Mouse (Mus musculus) lung, embryonic 14.5 days (tissue): ENCODE measurements around the gene Csde1. TPM values are rescaled to one million over a fixed set of nuclear protein-coding genes. Genes with fewer than 3 reads are reported as not detected.

Experiments
- ATAC-seq: fragments of 200-750 bp; cut with Nextera tagmentation; 2 replicates; pipeline ENCODE4 v1.8.0; 2017; ENCODE audit warnings: mild to moderate bottlenecking, moderate TSS enrichment, moderate library complexity; ENCODE audit not compliant: insufficient read depth
- DNase-seq: peaks from one replicate; pipeline ENCODE4 v3.0.0-alpha.2; 2015
- H3K27ac ChIP-seq: fragments of 300-500 bp; sonication (generic); 2 replicates; pipeline ENCODE4 v1.5.1; 2014; ENCODE audit warnings: low read depth, mild to moderate bottlenecking, moderate library complexity
- H3K27me3 ChIP-seq: fragments of 300-500 bp; sonication (generic); 2 replicates; pipeline ENCODE4 v1.6.1; 2014; ENCODE audit warnings: low read length, control low read depth; ENCODE audit not compliant: insufficient read depth
- H3K36me3 ChIP-seq: fragments of 300-500 bp; sonication (generic); 2 replicates; pipeline ENCODE4 v1.6.1; 2014; ENCODE audit warnings: control low read depth; ENCODE audit not compliant: insufficient read depth
- H3K4me1 ChIP-seq: fragments of 300-500 bp; sonication (generic); 2 replicates; pipeline ENCODE4 v1.6.1; 2014; ENCODE audit warnings: antibody characterized with exemption, control low read depth; ENCODE audit not compliant: insufficient read depth
- H3K4me2 ChIP-seq: fragments of 300-500 bp; sonication (generic); 2 replicates; pipeline ENCODE4 v1.6.1; 2014; ENCODE audit warnings: mild to moderate bottlenecking
- H3K4me3 ChIP-seq: fragments of 300-500 bp; sonication (generic); 2 replicates; pipeline ENCODE4 v1.5.1; 2014; ENCODE audit warnings: low read depth, low read length
- H3K9ac ChIP-seq: fragments of 300-500 bp; sonication (generic); 2 replicates; pipeline ENCODE4 v1.6.1; 2014
- H3K9me3 ChIP-seq: fragments of 300-500 bp; sonication (generic); 2 replicates; pipeline ENCODE4 v1.6.1; 2016; ENCODE audit warnings: low read depth, low read length, control low read depth
- CTCF ChIP-seq: IDR thresholded peaks from 2 replicates; pipeline ENCODE4 v1.5.1; 2016; ENCODE audit warnings: antibody characterized with exemption, low read depth
- WGBS: fragments of 180-500 bp; shearing (Covaris S2); extraction: QIAGEN DNeasy Blood & Tissue Kit; methylation state at CpG from one replicate; pipeline ENCODE4 v1.1.7; 2014; 5-methylcytosine and 5-hydroxymethylcytosine counted together
- polyA plus RNA-seq: library from polyadenylated mRNA; unstranded; fragments of >200 nt; fragmentation: Nextera tagmentation; extraction: Ambion mirVana; gene quantifications from 2 replicates; pipeline ENCODE4 v1.2.1, GENCODE M21; 2014

Csde1 gene
- polyA plus RNA-seq, 1 experiment from 2014 or later = 439 TPM

DNA sequence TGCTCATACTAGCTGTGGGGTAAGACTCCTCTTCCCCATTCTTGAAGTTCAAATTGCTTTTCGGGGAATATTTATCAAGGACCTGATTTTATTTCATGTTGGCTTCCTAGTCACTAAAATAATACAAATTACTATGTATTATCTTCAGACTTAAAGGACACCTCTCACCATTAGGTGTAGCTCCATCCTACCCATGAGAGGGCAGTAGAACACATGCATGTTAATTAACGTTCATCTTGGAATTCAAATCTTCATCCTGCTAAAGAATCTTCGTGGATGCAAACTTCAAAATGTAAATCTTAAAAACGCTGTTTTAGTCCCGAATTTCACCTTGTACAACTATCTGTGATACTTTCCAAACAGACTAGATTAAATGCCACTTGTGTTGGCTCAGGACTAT lies 81.0 kb downstream of the Csde1 start:
- WGBS = 58% methylated on average over 5 of the region's 5 CpGs
- no peaks in the 10 kb centered on the region for H3K36me3 ChIP-seq
- no peak overlapping the region for H3K4me2 ChIP-seq

DNA sequence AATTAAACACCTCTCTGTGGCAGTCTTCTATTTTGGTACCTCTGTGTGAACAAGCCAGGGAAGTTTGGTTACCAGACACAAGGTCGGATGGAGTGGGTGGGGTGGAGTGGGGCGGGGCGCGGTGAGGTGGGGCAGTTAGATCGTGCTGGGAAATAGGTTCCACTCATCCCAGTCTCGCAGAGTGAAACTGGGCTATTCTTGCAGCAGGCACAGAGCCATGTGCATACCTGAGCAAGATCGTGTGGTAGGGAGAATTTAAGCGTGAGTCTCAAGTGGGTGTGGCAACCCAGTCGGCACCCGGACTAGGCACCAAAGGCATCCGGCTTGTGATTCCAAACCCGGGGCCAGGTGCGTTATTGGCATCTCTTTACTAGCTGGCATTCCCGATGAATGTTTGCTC lies 81.7 kb downstream of the Csde1 start:
- no peak for DNase-seq
- no peak for TF ChIP-seq CTCF
- H3K9ac ChIP-seq = peak overlapping the region; percentile 77
- H3K4me3 ChIP-seq = peak overlapping the region; percentile 74
- no peaks in the 10 kb centered on the region for H3K27me3 ChIP-seq
- H3K4me1 ChIP-seq = no peaks in the 10 kb centered on the region; the same call in 1 of the 2 replicates
- under 1% methylated on average over 14 of the region's 14 CpGs for WGBS
- no peaks in the 10 kb centered on the region for H3K36me3 ChIP-seq
- peak overlapping the region; percentile 76 for H3K4me2 ChIP-seq
- H3K27ac ChIP-seq = no peak overlapping the region
- ATAC-seq = peak; percentile 18
- no peaks in the 10 kb centered on the region for H3K9me3 ChIP-seq

More for the DNA sequence above, 81.0 kb downstream of the Csde1 start:
- DNase-seq = no peak
- no peaks in the 10 kb centered on the region for H3K9me3 ChIP-seq
- H3K27ac ChIP-seq = no peak overlapping the region
- H3K27me3 ChIP-seq = no peaks in the 10 kb centered on the region
- ATAC-seq = no peak
- H3K9ac ChIP-seq = no peak overlapping the region
- H3K4me3 ChIP-seq = no peak overlapping the region
- TF ChIP-seq CTCF = no peak
- no peaks in the 10 kb centered on the region; the same call in 1 of the 2 replicates for H3K4me1 ChIP-seq

DNA sequence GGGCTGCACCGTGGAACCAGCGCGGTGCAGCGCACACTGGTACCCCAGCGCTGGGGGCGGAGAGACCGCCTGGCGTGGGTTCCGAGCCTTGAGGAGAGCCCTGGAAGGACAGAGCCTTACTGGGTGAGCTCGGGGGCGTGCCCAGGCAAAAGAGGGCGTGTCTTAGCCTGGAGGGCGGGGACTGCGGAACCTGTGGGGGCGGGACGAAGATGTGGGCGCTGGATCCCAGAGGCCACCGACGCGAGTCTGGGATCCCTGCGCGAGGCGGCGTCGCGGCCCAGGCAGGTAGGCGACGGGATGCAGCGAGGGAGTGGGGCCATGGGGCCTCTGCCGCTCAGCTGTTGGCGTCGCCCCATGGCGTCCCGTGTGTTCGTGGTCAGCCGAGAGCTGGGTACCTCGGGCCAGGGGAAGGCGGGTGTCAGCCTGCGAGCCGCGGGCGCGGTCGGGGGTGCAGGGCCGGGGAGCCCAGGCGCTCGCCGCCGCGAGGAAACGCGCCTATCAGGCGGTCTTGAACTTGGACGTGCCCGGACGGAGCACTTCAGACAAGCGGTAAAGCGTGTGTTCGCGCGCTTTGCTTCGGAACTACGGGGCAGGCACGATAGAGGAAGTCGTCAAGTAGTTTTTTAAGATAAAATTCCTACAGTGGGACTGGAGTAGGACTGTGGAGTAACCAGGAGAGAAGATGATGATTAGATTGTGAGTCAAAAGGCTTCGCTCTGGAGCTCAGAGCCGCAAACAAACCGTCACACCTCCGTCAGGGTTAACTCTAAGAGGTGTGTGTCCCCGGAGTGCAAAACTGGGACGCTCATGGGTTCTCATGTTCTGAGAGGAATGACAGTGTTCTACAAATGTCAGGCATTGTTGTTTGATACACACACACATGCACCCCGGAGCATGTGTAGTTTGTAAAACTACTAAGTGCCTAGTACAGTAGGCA lies 82.5 kb downstream of the Csde1 start, which contains the start of gene Dennd2c:
Gene Dennd2c, plus strand, starts transcription at position 151 of the 937 bp plus-strand sequence.
- no peaks in the 10 kb centered on the region; the same call in 1 of the 2 replicates for H3K4me1 ChIP-seq
- H3K36me3 ChIP-seq = no peaks in the 10 kb centered on the region
- H3K27me3 ChIP-seq = no peaks in the 10 kb centered on the region
- no peak for TF ChIP-seq CTCF
- WGBS = 1% methylated on average over 72 of the region's 72 CpGs
- H3K9me3 ChIP-seq = no peaks in the 10 kb centered on the region
- peak; percentile 99 for ATAC-seq
- peak within 1 kb of the TSS; percentile 76 for H3K4me2 ChIP-seq
- peak within 1 kb of the TSS; percentile 79 for H3K27ac ChIP-seq
- DNase-seq = peak; percentile 97
- H3K4me3 ChIP-seq = peak within 1 kb of the TSS; percentile 74
- peak within 1 kb of the TSS; percentile 77 for H3K9ac ChIP-seq

Other genes with a start within 250 kb of the Csde1 start
- 0.15 and 0.58 TPM in 2 replicates for gene Tshb, start 237.7 kb upstream of the Csde1 start, polyA plus RNA-seq
- gene Sycp1, start 84.3 kb upstream of the Csde1 start, polyA plus RNA-seq = not detected in 2 replicates
- not detected in 2 replicates for gene Nr1h5, start 56.3 kb upstream of the Csde1 start, polyA plus RNA-seq
- 63.9 and 68.6 TPM in 2 replicates for gene Sike1, start 24.7 kb upstream of the Csde1 start, polyA plus RNA-seq
- gene Nras, start 37.9 kb downstream of the Csde1 start, polyA plus RNA-seq = 115 and 117 TPM in 2 replicates
- 0.20 and 0.42 TPM in 2 replicates for gene Ampd1, start 53.6 kb downstream of the Csde1 start, polyA plus RNA-seq
- 5.2 and 5.8 TPM in 2 replicates for gene Dennd2c, start 82.2 kb downstream of the Csde1 start, polyA plus RNA-seq
- gene Bcas2, start 151.2 kb downstream of the Csde1 start, polyA plus RNA-seq = 190 and 192 TPM in 2 replicates